Mouse (Mus musculus): ENCODE measurements around the gene Nhlrc1. TPM values are rescaled to one million over a fixed set of nuclear protein-coding genes. Genes with fewer than 3 reads are reported as not detected.

Gene Nhlrc1
- polyA plus RNA-seq, 1 experiment: not detected

DNA sequence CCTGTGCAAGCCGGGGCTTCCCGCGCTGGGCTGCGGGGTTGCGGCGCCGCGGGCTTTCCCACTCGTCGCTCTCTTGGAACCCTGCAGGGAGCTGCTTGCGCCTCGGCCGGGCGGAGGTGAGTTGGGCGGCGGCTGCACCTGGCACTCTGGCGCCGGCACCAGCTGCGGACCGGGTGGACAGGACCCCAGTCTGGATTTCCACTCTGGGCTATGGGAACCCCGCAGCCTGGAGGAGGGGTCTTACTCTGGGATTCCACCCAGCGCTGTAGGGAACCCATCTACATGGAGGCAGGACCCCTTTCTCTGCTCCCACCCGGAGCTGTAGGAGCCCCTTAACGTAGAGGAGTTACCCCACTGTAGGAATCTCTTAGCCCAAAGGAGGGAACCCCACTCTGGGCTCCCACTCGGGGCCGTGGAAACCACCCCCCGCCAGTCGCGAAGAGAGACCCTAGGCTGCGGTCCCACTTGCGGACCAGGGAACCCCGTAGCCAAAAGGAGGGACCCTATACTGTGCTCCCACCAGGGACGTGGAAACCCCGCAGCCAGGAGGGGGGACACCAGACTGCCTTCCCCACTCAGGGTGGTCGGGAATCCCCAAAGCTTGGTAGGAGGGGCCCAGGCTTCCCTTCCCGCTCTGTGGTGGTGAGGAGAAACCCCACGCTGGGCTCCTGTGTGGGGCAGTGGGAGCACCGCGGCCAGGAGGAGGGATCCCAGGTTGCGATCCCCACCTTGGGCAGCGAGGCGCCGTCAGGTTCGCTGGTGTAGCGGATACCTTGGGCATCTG lies 29.4 kb upstream of the Nhlrc1 start:
- no peak for TF ChIP-seq POLR2A (IDR thresholded peaks at IDR 0.05; ENCODE audit: insufficient read depth, low read depth, low read length)
- no peak for TF ChIP-seq CTCF (IDR thresholded peaks at IDR 0.05; ENCODE audit: insufficient read depth, low read depth, low read length)
- peak overlapping the region; percentile 92 for H3K4me3 ChIP-seq (ENCODE audit: insufficient read depth, low read depth, low read length)
- H3K27ac ChIP-seq (ENCODE audit: insufficient read depth, low read depth, low read length): no peak overlapping the region
- H3K4me1 ChIP-seq (ENCODE audit: control insufficient read depth, insufficient read depth, low read length): peaks cover 13% of the 10 kb centered on the region
- 2% methylated on average over 45 of the region's 45 CpGs for WGBS

DNA sequence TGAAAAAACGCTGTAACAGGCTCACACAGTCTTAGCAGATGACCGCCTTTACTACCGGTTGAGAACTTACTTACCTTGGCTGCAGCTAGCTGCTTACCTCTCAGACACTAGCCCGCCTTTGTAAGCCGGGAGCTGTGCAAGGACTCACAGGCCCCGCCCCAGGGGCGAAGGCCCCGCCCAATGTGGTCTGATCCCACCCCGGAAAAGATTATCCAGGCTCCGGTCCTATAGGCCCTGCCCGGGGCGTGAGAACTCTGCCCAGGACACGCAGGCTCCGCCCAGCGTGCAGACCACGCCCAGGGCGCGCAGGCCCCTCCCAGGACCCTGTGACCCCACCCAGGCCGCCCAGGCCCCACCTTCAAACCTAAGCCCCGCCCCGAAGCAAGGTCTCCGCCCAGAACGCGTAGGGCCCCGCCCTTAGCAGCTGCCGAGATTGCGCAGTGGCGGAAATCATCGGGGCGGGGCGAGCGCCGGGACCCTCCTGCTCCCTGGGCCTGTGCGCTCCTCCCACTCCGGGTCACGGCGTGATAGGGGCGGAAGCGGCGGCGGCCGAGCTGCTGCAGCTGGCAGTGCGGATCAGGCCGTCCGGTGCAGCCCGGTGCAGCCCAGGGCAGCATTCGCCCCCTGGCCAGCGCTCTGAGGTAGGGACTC lies 28.5 kb upstream of the Nhlrc1 start, which contains the start of gene Kdm1b:
Kdm1b (plus strand) TSS at position 470 of the 651 bp plus-strand sequence.
- Histone ChIP-seq H3K4me3 (ENCODE audit: insufficient read depth, low read depth, low read length) (peak within 1 kb of the TSS; percentile 92), H3K27ac (ENCODE audit: insufficient read depth, low read depth, low read length) (no peak within 1 kb of the TSS), H3K4me1 (ENCODE audit: control insufficient read depth, insufficient read depth, low read length) (peaks cover 13% of the 10 kb centered on the region)
- TF ChIP-seq POLR2A (IDR thresholded peaks at IDR 0.05; ENCODE audit: insufficient read depth, low read depth, low read length) (peak; percentile 49; the same call in 1 of the 2 replicates), CTCF (IDR thresholded peaks at IDR 0.05; ENCODE audit: insufficient read depth, low read depth, low read length) (no peak)
- WGBS: under 1% methylated on average over 48 of the region's 48 CpGs

DNA sequence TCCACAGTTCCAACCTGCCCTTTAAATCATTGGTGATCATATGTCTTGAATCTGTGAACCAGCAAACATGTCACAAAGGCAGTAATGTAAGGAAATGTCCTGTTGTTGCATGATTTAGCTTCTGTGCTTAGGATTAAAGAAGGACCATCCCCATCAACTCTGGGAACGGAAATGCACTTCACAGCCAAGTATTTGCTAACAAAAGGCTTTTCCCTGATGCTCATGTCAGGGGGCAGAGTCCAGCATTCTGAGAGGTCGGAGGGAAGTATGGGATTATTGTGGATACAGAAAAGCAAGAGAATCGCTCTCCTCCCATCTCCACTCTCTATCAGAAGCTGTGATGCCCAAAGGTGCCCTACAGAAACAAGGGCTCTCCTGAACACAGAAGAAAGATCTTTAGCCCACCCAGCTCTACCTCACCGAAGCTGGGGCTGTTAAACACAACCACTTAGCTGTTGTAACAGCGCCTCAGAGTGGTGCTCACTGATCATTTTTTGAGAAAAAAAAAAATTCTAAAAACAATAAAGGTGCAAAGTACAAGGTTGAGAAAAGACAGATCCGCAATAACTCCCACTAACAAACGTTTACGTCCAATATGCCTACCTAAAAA lies 27.5 kb upstream of the Nhlrc1 start:
- H3K4me1 ChIP-seq (ENCODE audit: control insufficient read depth, insufficient read depth, low read length): peaks cover 13% of the 10 kb centered on the region
- no peak overlapping the region for H3K4me3 ChIP-seq (ENCODE audit: insufficient read depth, low read depth, low read length)
- no peak overlapping the region for H3K27ac ChIP-seq (ENCODE audit: insufficient read depth, low read depth, low read length)
- WGBS: 52% methylated on average over 8 of the region's 8 CpGs
- TF ChIP-seq CTCF (IDR thresholded peaks at IDR 0.05; ENCODE audit: insufficient read depth, low read depth, low read length) (no peak), POLR2A (IDR thresholded peaks at IDR 0.05; ENCODE audit: insufficient read depth, low read depth, low read length) (no peak)

GRCm38 (mm10) chr13:47040061-47040460 lies 25.4 kb upstream of the Nhlrc1 start:
- WGBS: 91% methylated on average over 5 of the region's 5 CpGs
- H3K27ac ChIP-seq (ENCODE audit: insufficient read depth, low read depth, low read length): no peak overlapping the region
- peaks cover 13% of the 10 kb centered on the region for H3K4me1 ChIP-seq (ENCODE audit: control insufficient read depth, insufficient read depth, low read length)
- H3K4me3 ChIP-seq (ENCODE audit: insufficient read depth, low read depth, low read length): no peak overlapping the region
- TF ChIP-seq POLR2A (IDR thresholded peaks at IDR 0.05; ENCODE audit: insufficient read depth, low read depth, low read length): no peak
- TF ChIP-seq CTCF (IDR thresholded peaks at IDR 0.05; ENCODE audit: insufficient read depth, low read depth, low read length): no peak

- 75% methylated on average over 6 of the region's 6 CpGs for WGBS
These were observed 23.3 kb upstream of the Nhlrc1 start for GRCm38 (mm10) chr13:47037946-47038345.

DNA sequence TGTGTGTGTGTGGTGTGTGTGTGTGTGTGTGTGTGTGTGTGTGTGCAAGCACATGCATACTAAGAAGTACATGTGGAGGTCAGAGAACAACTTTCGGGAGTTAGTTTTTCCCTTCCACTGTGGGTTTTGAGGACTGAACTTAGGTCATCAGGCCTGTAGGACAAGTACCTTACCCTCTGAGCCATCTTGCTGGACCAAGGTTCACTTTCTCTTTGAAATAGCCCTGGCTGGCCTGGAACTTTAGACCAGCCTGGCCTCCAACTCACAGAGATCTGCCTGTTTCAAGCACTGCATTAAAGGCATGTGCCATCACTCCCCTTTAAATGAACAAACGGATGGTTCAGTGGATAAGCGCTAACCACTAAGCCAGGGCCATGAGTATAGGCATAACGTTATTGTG lies 19.0 kb upstream of the Nhlrc1 start:
- TF ChIP-seq POLR2A (IDR thresholded peaks at IDR 0.05; ENCODE audit: insufficient read depth, low read depth, low read length): no peak
- no peak overlapping the region for H3K4me3 ChIP-seq (ENCODE audit: insufficient read depth, low read depth, low read length)
- no peaks in the 10 kb centered on the region for H3K4me1 ChIP-seq (ENCODE audit: control insufficient read depth, insufficient read depth, low read length)
- H3K27ac ChIP-seq (ENCODE audit: insufficient read depth, low read depth, low read length): no peak overlapping the region
- WGBS: 90% methylated on average over 4 of the region's 4 CpGs

More at GRCm38 (mm10) chr13:47037946-47038345, 23.3 kb upstream of the Nhlrc1 start:
- H3K4me3 ChIP-seq (ENCODE audit: insufficient read depth, low read depth, low read length): no peak overlapping the region
- H3K4me1 ChIP-seq (ENCODE audit: control insufficient read depth, insufficient read depth, low read length): 0 out of 2 replicates have a peak, but pooled peaks cover 2% of the 10 kb centered on the region
- H3K27ac ChIP-seq (ENCODE audit: insufficient read depth, low read depth, low read length): no peak overlapping the region
- no peak for TF ChIP-seq CTCF (IDR thresholded peaks at IDR 0.05; ENCODE audit: insufficient read depth, low read depth, low read length)
- no peak for TF ChIP-seq POLR2A (IDR thresholded peaks at IDR 0.05; ENCODE audit: insufficient read depth, low read depth, low read length)

DNA sequence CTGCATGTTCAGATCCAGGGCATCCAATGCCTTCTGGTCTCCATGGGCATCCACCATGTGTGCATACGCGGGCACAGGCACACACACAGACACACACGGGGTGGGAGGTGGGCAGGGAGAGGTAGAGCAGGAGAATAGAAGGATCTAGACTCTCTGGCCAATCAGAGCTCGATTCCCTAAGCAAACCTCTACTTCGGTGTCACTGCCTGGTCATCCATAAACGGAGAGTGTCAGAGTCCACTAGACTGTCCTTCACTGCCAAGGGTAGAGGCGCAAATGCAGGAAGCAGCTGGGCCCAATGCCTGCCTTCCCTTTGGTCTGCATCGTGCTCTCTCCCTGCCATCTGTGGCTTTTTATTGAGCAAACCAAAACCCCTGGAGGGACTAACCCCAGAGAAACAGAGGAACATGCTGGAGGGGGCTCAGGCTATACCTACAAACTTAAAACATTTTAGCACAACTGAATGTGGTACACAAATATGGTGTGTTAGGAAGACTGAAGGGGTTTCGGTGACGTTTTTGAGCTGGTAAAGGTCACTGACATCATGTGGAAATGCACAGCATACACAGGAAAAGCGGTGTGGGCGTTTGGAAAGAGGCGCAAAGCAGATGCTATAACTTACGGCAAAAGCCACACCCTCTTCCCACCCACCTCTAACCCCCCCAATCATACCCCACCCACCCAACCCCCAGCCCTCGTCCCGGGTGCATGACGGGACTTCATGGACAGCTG lies 15.9 kb upstream of the Nhlrc1 start:
- no peak for TF ChIP-seq POLR2A (IDR thresholded peaks at IDR 0.05; ENCODE audit: insufficient read depth, low read depth, low read length)
- TF ChIP-seq CTCF (IDR thresholded peaks at IDR 0.05; ENCODE audit: insufficient read depth, low read depth, low read length): no peak
- Histone ChIP-seq H3K4me3 (ENCODE audit: insufficient read depth, low read depth, low read length) (no peak overlapping the region), H3K27ac (ENCODE audit: insufficient read depth, low read depth, low read length) (no peak overlapping the region), H3K4me1 (ENCODE audit: control insufficient read depth, insufficient read depth, low read length) (no peaks in the 10 kb centered on the region)
- WGBS: 85% methylated on average over 17 of the region's 17 CpGs

DNA sequence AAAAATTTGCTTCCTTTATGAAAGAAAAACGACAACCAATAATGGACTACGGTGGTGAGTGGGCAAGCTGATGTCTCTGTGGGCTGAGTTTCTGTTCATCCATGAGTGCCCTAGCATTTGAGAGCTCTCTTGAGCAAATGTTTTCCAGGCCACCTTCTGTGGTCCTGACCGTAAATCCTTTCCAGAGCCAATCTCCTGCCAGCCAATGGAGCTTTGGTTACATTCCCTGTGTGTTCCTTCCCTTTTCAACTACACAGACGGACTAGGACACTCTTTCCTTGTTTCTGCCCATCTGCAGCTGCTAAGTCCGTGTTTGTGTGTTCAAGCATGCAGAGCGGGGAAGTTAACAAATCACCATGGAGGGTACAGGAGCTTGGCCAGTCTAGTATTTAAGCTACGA lies 6.1 kb upstream of the Nhlrc1 start:
- Histone ChIP-seq H3K4me3 (ENCODE audit: insufficient read depth, low read depth, low read length) (no peak overlapping the region), H3K4me1 (ENCODE audit: control insufficient read depth, insufficient read depth, low read length) (no peaks in the 10 kb centered on the region), H3K27ac (ENCODE audit: insufficient read depth, low read depth, low read length) (no peak overlapping the region)
- TF ChIP-seq CTCF (IDR thresholded peaks at IDR 0.05; ENCODE audit: insufficient read depth, low read depth, low read length): no peak
- TF ChIP-seq POLR2A (IDR thresholded peaks at IDR 0.05; ENCODE audit: insufficient read depth, low read depth, low read length): no peak
- 71% methylated on average over 7 of the region's 7 CpGs for WGBS
